Mouse (Mus musculus) G1E-ER4 (cell line): ENCODE results near the gene Cd2. TPM values are rescaled to one million over a fixed set of nuclear protein-coding genes. Genes with fewer than 3 reads are reported as not detected.

Experiments
- GATA1 ChIP-seq: IDR thresholded peaks from one replicate; pipeline ENCODE4 v1.8.0; 2012; ENCODE audit warnings: low read length, inconsistent platforms
- polyA plus RNA-seq: library from polyadenylated mRNA; stranded (reverse); fragments of >175 nt; gene quantifications from 2 replicates; pipeline ENCODE4 v1.2.3, GENCODE M21; 2012

The Cd2 gene
- polyA plus RNA-seq, 1 experiment, result not detected

DNA sequence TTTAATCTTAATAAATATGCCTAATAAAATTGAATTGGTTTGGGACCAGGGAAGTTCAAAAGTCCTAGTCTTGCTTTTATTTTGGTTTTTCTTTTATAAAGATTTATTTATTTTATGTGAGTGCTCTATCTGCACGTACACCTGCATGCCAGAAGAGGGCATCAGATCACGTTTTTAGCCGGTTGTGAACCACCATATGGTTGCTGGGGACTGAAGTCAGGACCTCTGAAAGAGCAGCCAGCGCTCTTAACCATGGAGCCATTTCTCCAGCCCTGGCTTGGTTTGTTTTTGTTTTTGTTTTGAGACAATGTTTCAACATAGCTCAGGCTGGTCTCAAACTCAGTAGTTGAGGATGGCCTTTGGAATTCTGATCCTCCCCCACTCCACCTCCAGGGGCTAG is 4.3 kb downstream of the Cd2 start:
- TF ChIP-seq GATA1, result no peak

DNA sequence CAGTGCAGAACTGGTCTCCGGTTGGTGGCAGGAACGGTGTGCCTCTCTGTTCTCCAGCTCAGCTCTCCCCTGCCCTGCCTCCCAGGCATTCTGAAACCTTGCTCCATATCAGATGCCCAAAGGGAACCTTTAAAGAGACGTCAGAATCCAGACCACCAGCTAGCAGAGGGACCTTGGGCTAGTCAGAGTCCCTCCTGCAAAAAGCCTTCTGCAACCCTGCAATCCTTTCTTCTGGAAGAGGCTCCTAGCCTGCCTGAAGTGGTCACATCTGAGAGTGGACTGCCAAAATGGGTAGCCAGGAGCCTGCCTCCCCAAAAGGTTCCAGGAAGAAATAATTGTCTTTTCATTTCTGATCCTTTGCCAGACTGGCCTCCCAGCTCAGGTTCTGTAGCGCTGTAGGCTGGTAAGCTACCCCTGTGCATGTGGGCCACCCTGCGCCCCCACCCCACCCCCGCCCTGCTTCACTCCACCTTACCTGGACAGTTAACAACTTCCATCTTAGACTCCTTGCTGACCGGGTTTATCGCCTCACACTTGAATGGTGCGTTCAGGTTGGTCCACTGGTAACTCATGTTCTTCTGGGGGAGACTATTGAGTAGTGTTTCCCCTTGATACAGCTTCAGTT is 5.1 kb downstream of the Cd2 start:
- TF ChIP-seq GATA1, result no peak

DNA sequence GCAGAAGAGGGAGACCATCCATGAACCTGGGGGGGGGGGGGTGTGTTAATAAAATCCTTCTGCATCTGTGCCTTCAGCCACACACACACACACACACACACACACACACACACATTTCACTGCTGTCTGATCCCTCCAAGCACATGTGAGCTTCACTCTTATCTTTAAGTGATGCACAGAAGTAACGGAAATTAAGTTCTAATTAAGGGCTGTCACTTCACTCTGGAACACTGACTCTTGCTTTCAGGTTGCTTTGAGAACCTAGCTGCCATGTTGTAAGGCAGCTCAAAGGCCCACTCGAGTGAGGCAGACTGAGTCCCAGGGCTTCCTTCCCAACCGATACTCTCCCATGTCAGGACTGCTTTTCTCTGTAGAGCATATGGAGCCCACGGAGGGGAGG is 5.9 kb downstream of the Cd2 start:
- no peak for TF ChIP-seq GATA1

DNA sequence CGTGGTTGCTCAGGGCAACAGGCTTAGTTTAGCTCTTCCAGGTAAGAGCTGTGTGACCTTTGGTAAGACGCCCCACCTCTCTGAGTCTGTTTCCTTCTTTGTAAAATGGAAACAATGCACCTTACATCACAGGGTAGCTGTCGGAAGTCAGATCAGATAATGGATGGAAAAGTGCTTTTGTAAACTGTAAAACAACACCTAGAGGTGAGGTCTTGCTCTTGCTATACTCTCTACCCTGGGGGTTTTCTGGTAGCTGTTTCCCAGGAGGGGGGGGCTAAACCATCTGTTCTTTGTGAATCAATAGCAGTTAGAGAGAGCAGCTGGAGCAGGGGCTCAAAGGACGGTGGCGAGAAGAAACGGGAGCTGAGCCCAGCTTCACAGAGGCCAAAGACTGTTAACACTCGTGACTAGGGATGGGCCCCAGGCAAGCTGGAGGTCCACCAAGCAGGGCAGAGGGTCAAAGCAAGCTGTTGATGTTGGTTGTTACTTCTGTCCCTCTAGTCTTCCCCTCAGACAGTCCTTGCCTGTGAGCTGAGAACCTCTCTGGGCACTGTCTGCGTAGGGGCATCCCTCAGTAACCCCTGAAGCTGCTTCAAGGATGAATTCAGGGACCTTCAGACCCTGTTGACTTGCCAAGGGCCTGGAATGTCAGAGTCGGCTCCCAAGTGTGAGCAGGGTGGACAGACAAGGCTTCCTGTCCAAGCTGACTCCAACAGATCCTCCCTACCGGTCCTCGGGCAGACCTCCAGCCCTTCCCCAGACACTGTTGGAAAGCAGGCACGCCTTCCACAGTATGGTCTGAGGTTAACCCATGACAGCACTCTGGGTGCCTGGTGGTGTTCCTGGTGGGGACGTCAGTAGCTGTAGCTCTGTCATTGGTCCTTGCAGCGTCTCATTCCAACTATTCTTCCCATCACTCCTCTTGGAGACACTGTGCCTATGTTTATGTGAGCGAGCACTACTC is 7.1 kb downstream of the Cd2 start:
- no peak for TF ChIP-seq GATA1

DNA sequence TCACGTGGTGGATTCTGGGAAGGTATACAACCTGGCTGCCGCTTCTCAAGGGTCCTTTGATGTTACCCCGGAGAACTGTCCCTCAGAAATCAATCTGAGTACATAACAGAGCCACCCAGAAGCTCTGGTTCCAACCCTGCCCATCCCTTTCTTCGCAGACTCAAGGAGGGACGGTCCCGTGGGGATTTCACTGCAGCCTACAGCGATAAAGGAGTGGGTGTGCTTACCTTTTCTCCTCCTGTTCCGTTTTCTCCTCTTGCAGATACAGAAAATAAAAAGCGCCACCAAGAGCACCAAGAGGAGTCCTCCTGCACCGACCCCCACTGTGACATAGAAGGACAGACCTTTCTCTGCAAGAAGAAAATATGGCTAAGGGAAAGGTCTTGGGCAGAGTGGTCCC is 8.2 kb downstream of the Cd2 start:
- no peak for TF ChIP-seq GATA1

DNA sequence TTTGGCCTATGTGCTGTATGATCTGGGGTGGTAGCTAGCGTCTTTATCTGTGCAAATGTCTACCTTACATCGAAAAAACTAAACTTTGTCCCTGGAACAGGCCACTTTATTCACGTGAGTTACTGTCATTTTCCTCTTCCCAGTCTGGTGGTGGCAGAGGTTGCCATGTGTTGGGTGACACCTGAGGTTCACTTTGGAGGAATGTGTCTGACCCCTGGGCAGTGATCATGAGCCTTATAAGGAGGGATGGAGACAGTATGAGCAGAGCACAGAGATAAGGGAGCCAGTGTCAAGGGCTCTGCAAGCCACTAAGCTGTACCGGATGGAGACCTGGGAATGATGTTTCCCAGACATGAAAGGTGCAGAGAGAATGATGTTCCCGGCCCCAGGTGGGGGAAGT is 9.3 kb downstream of the Cd2 start:
- no peak for TF ChIP-seq GATA1

DNA sequence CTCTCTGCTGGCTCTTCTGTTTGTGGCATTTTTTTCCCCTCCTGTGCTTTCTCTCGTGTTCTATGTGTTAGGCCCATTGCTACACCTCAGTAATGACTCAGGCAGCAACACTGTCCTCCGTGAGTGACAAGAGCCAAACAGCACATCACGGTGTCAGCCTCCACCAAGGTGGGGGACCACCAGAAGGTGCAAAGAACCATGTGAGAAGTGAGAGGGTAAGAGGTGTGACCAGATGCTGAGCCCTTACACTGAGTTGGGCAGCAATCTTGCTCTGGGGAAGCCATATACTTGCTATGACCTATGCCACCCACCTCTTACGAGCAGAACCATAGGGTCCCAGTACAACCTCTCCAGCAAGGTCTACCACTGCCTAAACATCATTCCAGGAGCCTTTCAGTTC is 9.9 kb downstream of the Cd2 start:
- no peak for TF ChIP-seq GATA1

DNA sequence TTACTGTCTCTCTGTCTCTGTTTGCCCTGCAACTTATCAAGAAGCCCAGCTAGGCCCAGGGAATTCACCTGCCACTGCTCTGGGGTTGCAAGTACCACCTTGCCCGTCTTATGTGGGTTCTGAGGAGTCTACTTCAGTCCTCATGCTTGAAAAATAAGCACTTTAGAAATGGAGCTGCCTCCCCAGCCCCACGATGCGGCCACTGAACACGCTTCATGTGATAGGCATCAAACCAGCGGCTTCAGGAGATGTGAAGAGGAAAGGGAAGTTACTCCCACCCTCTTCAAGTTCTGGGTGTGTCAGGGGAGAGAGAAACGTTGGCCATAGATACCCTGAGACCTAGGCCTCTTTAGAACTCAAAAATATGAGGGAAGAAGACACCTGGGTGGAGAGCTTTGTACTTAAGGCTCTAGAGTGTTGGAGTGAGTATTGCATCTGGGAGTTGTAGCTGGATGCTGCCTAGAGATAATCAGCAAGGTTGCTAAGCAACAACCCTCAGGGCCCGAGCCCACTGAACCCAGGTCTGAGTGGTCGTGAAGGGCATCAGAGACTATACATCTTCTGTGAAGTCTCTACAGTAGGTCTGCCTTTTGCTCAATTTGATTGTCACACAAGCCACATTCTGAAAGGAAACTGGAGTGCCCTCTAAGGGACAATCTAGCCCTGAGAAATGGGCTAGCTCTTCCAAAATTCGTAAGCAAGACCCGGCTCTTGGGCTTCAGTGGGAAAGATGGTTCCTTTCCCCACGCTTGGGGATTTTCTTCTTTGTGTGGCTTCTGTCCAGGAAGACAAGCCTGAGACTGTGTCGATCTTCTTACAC is 11.0 kb downstream of the Cd2 start:
- no peak for TF ChIP-seq GATA1

DNA sequence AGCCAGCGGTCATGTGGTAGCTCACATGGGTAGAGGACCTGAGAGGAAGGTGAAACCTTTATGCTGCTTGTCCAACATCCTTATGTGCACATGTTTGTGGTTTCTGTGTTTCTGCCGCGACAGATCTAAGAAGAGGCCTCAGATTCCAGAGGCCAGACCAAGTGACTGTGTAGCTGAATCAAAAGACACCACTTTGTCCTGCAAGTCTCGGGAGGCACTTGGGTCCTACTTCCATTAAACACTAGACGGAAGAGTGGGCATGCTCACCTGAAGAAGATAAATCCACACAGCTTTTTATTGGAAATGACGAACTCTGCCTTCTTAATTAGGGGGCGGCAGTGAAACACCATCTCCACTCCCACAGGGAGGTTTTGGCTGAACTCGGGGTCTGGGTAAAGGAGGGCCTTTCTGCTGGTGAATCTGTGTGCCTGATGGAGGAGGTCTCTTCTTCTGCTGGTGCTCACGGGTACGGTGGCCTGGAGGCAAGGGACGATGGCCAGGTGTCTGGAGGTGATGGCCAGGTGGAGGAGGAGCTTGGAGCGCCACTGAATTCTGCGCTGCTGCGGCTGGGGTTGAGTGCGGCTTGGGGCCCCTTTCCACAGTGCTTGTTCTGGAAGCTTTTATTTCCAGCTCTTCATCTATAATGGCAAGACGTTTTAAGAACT is 12.0 kb downstream of the Cd2 start:
- TF ChIP-seq GATA1, result no peak

DNA sequence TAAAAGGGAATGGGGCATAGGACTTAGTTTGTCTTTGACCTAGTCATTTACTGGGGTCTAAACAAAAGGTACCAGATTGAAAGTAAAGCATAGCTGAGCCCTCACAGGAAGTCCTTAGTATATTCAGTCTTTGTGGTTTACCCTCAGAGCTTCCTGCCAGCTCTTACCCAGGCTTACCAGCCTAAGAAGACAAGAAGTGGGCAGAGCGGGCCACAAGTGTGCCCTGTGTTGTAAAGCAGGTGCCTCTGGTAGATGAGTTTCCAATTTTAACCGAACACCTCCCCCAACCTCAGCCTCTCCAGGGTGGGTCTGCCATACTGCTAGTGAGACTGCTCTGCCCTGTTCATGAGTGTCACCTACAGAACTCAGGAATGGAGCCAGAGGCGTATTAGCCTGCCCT is 12.9 kb downstream of the Cd2 start:
- no peak for TF ChIP-seq GATA1

DNA sequence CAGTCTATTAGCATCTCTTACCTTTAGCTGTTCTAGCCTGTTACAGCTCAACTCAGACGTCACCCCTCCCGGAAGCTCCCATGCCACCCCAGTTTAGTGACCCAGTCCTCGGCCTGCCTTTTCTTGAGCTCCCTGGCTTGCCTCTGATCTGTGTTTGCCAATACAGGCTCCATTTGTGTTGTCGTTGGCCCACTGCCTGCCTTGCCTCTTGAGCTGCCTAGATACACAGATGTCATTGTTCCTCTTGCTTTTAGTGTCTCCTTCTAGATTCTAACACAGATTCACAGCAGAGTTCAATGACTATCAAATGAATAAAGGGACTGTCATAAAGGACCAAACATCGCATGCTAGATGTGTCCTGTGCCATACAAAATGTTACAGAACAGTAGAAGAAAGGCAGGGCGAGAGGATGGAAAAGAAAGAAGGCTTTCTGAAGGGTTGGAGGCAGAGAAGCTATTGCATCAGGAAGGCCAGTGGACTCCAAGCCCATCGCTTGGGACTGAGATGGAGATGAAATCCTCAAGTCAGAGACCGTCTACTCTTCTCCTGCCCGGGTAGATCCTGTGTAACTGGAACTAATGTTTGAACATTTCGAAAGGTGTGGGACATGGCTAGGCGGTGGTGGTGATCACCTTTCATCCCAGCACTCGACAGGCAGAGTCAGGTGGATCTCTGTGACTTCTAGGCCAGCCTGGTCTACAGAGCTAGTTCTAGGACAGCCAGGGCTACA is 13.5 kb downstream of the Cd2 start:
- TF ChIP-seq GATA1, result no peak

DNA sequence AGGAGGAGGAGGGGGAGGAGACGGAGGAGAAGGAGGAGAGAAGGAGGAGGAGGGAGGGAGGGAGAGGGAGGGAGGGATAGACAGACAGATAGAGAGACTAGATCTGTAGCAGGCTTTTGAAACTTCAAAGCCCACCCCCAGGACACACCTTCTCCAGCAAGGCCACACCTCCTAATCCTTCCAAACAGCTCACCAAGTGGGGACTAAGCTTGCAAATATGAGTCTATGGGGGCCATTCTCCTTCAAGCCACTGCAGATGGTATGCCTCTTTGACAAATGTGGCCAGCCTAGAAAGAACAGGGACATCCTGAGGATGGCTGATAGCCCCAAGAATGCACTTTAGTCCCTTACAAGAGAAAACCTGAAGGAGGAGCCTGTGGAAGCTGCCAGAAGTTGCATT is 15.6 kb downstream of the Cd2 start:
- TF ChIP-seq GATA1, result no peak

DNA sequence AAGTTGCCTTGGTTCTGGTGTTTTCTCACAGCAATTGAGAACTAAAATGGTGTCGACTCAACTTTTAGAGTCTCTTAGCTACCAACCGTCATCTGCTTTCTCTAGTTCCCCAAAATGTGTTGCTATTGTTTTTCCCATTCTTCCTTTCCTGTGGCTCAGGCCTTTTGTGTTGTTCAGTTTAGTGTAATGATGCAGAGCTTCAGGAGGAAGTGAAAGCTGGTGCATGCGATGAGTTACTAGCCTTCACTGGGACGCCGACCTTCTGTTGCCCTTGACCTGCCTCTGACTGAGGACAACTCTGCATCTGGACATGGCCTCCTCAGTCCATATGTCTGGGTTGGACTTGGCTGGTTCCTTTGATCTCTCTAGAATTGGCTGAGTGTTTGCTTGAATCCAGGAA is 16.9 kb downstream of the Cd2 start:
- no peak for TF ChIP-seq GATA1

DNA sequence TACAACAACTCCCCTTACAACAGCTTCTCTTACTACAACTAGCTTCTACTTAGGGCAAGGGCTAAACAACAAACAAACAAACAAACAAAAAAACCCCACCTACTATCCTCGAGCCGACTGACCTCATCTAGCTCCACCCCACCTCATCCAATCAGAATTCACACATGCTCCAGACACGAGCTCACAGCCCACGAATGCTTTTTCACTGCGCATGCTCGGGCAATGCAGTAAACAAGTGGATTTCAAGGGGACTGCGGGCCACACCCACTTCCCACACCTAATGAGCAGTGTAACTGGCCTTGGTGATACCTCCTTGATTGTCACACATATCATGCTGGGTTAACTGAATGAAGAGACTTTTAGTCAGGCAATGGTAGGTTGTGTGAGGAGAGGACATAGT is 19.4 kb downstream of the Cd2 start:
- TF ChIP-seq GATA1, result no peak

DNA sequence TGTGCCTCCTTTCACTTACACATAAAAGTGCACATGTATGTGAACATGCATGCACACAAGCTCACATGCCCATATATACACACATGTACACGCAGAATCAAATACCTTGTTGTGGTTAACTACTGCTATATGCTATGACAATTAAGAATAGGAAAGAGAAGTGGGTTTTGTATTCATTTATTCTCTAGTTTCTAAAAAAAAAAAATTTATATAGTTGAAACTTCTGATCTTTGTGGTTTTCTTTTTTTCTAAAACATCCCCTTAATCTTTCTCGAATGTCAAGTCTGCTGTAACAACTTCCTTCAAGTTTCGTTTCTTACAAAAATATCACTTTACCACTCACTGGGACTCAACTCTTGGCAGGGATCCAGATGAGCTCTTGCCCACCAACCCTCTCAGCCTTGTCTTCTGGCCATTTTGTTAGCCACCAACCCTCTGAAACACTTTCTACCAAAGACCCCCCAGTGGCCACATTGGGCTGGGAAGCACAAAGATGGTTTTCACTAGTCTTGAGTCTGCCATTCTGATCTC is 22.1 kb downstream of the Cd2 start:
- TF ChIP-seq GATA1, result no peak

DNA sequence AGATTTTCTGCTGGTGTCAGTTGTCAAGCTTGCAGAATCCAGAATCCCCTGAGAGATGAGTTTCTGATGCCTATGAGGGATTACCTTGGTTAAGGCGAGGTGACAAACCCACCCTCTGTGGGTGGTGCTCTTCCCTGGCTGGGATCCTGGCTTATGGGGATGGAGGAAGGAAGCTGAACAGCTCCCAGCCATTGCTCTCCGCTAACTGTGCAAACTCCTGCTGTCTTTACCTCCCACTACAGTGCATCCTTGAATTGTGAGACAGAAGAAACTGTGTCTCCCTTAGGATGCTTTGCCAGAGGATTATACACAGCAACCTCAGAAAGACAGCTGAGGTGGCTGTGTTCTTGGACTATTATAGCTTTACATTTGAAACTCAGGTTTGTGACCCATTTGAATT is 28.8 kb downstream of the Cd2 start:
- TF ChIP-seq GATA1, result no peak
